Mouse (Mus musculus) limb, embryonic 12.5 days (tissue): ENCODE data around the gene Fbxw21. TPM values are rescaled to one million over a fixed set of nuclear protein-coding genes. Genes with fewer than 3 reads are reported as not detected.

Experiments used
- ATAC-seq: fragments of 200-750 bp; cut with Nextera tagmentation; 2 replicates; pipeline ENCODE4 v1.8.0; 2017; ENCODE audit warnings: low read depth, moderate TSS enrichment; ENCODE audit not compliant: insufficient number of reproducible peaks, insufficient read depth, low FRiP score, low TSS enrichment
- H3K27ac ChIP-seq: fragments of 300-500 bp; sonication (generic); 2 replicates; pipeline ENCODE4 v1.5.1; 2016; ENCODE audit warnings: mild to moderate bottlenecking, moderate library complexity
- H3K27me3 ChIP-seq: fragments of 300-500 bp; sonication (generic); 2 replicates; pipeline ENCODE4 v1.6.1; 2016; ENCODE audit warnings: mild to moderate bottlenecking, moderate library complexity
- H3K36me3 ChIP-seq: fragments of 300-500 bp; sonication (generic); 2 replicates; pipeline ENCODE4 v1.6.1; 2016; ENCODE audit warnings: mild to moderate bottlenecking, moderate library complexity
- H3K4me1 ChIP-seq: fragments of 300-500 bp; sonication (generic); replicated peaks from 2 replicates; pipeline ENCODE4 v1.6.1; 2016
- H3K4me2 ChIP-seq: fragments of 300-500 bp; sonication (generic); 2 replicates; pipeline ENCODE4 v1.6.1; 2016; ENCODE audit warnings: mild to moderate bottlenecking, moderate library complexity
- H3K4me3 ChIP-seq: fragments of 300-500 bp; sonication (generic); replicated peaks from 2 replicates; pipeline ENCODE4 v1.5.1; 2016; ENCODE audit warnings: mild to moderate bottlenecking
- H3K9ac ChIP-seq: fragments of 300-500 bp; sonication (generic); replicated peaks from 2 replicates; pipeline ENCODE4 v1.6.1; 2016; ENCODE audit warnings: mild to moderate bottlenecking, moderate library complexity
- H3K9me3 ChIP-seq: fragments of 300-500 bp; sonication (generic); 2 replicates; pipeline ENCODE4 v1.6.1; 2016; ENCODE audit warnings: mild to moderate bottlenecking, moderate library complexity
- WGBS: fragments of 180-500 bp; shearing (Covaris S2); methylation state at CpG from one replicate; pipeline ENCODE4 v1.1.7; 2016; 5-methylcytosine and 5-hydroxymethylcytosine counted together
- polyA plus RNA-seq: library from polyadenylated mRNA; unstranded; fragments of >200 nt; fragmentation: Nextera tagmentation; extraction: Ambion mirVana; gene quantifications from 2 replicates; pipeline ENCODE4 v1.2.1, GENCODE M21; 2016

Gene Fbxw21
- polyA plus RNA-seq, 1 experiment from 2014 or later = not detected

DNA sequence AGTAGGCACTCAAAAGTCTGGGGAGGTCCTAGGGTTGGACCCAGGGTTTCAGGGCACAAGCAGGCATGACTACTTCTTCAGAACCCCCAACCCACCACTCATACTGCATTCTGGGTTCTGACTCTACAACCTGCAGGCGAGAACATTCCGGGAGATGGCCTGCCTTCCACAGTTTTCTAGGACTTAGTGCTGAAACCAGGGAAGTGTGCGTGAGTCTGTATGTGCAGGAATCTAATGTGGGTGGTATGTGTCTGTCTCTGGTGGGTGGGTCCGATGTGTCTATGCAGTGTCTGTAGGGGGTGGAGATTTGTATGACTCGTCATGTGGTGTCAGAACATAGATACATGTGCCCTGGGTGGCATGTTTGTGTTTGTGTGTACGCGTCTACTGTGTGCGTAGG, 63.5 kb downstream of the Fbxw21 start:
- peak overlapping the region; percentile 93 for H3K4me2 ChIP-seq

DNA sequence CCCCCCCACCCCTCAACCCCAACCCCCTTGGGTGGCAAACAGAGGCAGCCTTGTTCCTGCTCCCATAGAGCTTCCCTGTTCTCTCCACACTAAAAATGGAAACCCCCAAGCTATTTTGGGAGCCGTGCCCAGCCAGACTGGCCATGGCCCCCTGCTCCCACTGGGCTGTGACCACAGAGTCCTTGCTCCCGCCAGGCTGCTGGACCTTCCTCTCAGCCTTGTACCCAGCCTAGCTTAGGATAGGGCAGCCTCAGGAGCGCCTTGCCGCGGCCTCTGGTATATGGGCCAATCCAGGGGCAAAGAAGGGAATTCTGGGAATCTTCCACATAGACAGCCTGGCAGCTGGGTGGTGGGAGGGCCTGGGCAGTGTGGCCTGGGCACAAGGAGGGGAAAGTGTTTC, 64.0 kb downstream of the Fbxw21 start:
- Histone ChIP-seq H3K36me3 (peaks cover 41% of the 10 kb centered on the region), H3K27ac (peak overlapping the region; percentile 100), H3K4me3 (peak overlapping the region; percentile 77), H3K9ac (peak overlapping the region; percentile 97), H3K9me3 (no peaks in the 10 kb centered on the region), H3K4me2 (peak overlapping the region; percentile 93), H3K27me3 (no peaks in the 10 kb centered on the region), H3K4me1 (peaks cover 50% of the 10 kb centered on the region)
- 69% methylated on average over 5 of the region's 5 CpGs for WGBS
- ATAC-seq = no peak

More for the DNA sequence above, 63.5 kb downstream of the Fbxw21 start:
- Histone ChIP-seq H3K27me3 (no peaks in the 10 kb centered on the region), H3K27ac (peak overlapping the region; percentile 100), H3K4me3 (peak overlapping the region; percentile 77), H3K36me3 (peaks cover 45% of the 10 kb centered on the region), H3K9me3 (no peaks in the 10 kb centered on the region), H3K9ac (no peak overlapping the region; the same call in 1 of the 2 replicates), H3K4me1 (peaks cover 50% of the 10 kb centered on the region)
- no peak for ATAC-seq
- 92% methylated on average over 8 of the region's 8 CpGs for WGBS

DNA sequence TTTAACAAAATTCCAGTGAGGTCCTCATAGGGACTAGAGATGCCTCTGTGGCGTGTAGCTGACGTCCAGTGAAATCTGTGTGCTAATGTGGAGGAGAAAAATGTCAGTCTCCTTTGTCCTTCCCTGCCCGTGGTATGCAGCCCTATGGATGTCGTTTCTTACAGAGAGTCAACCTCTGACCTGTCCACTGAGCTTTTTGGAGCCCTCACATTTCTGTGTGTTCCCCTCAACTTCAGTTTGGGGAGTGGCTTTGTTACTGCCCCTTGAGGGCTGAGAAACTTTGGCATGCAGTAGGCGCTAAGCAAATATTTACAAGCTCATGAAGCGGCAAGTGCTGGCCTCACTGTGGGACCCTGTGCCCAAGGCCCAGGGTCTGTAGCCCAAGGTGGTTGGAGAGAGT, 64.5 kb downstream of the Fbxw21 start:
- 30% methylated on average over 6 of the region's 6 CpGs for WGBS
- Histone ChIP-seq H3K4me3 (peak overlapping the region; percentile 77), H3K4me1 (peaks cover 50% of the 10 kb centered on the region)

DNA sequence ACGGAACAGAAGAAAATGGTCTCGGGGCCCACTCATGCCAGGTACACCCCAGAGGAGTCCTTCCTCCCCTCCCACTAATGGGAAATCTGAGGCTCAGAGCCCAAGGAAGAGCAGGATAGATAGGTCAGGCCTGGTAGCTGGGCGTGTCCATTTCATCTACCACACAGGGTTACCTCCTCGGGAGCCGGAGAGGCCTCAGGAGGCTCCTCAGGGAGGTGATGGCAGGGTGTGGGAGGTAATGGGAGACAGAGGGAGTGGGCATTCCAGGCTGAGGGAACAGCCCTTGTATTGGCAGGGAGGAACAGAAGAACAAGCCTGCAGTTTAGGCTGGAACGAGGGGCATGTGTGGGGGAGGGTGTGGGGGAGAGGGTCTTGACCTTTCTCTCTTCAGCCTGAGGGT, 65.0 kb downstream of the Fbxw21 start:
- H3K27me3 ChIP-seq = no peaks in the 10 kb centered on the region
- ATAC-seq = no peak
- H3K36me3 ChIP-seq = peaks cover 40% of the 10 kb centered on the region
- H3K4me3 ChIP-seq = peak overlapping the region; percentile 77
- H3K9ac ChIP-seq = peak overlapping the region; percentile 97
- peak overlapping the region; percentile 100 for H3K27ac ChIP-seq
- no peaks in the 10 kb centered on the region for H3K9me3 ChIP-seq
- 25% methylated on average over 6 of the region's 6 CpGs for WGBS
- H3K4me1 ChIP-seq = peaks cover 50% of the 10 kb centered on the region
- peak overlapping the region; percentile 93 for H3K4me2 ChIP-seq

More for the DNA sequence above, 64.5 kb downstream of the Fbxw21 start:
- peak overlapping the region; percentile 97 for H3K9ac ChIP-seq
- peak overlapping the region; percentile 100 for H3K27ac ChIP-seq
- H3K36me3 ChIP-seq = peaks cover 41% of the 10 kb centered on the region
- H3K9me3 ChIP-seq = no peaks in the 10 kb centered on the region
- no peak for ATAC-seq
- peak overlapping the region; percentile 93 for H3K4me2 ChIP-seq
- no peaks in the 10 kb centered on the region for H3K27me3 ChIP-seq

DNA sequence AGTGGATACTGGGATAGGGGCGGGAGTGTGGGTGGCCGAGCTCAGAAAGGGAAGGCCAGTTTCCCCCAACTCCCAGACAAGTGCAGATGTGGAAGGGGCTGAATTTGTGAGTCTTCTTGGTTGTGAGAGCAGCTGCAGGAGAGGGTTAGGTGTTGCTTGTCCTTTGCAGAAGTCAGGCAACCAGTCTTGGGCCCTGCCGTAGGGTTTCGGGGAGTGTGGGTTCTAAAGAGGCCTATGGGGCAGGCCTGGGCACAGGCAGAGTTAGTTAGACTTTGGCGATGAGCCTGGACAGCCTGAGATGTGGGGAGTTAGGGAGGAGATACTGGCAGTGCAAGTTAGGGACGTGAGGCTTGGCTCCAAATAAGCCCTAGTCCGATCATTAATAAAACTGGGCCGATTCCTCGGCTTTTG, 65.6 kb downstream of the Fbxw21 start:
- peak overlapping the region; percentile 77 for H3K4me3 ChIP-seq
- H3K27me3 ChIP-seq = no peaks in the 10 kb centered on the region
- no peaks in the 10 kb centered on the region for H3K9me3 ChIP-seq
- WGBS = 19% methylated on average over 9 of the region's 9 CpGs
- no peak for ATAC-seq
- H3K9ac ChIP-seq = peak overlapping the region; percentile 97
- peaks cover 50% of the 10 kb centered on the region for H3K4me1 ChIP-seq
- peak overlapping the region; percentile 93 for H3K4me2 ChIP-seq
- H3K36me3 ChIP-seq = peaks cover 41% of the 10 kb centered on the region
- peak overlapping the region; percentile 100 for H3K27ac ChIP-seq

DNA sequence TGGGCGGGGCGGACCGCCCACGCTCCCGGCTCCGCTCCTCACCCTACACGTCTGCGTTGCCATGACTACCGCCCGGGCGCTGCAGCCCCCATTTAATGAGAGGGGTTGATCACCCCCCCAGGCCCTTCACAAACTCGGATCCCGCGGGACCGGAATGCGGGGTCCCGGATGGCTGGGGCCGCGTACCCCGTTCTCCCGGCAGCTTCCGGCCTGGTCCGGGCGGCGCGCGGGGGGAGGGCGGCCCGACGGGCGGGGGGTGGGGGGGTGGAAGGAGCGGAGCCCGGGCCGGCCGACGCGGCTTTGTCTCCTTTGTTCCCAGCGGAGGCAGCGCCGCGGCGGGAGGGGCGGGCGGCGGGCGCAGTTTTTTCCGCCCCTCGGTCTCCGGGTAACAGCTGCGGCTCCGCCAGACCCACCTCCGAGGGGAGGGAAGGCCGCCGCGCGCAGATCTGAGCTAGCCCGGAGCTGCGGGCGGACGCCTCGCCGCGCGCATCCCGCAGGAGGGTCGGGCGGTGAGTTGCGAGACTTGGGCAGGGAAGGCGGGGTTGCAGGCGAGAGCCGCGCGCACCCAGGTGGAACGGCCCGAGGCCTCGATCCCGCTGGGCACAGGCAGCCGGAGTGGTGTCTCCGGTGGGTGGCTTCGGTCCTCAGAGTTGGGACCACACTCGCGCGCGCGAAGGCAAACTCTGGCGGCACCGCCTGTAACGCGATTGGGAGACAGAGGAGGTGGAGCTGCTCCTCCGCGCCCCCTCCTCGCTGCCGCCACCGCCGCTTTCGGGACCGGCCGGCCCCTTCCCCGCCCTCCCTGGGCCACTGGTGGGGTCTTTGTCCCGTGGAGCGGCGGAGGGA, 66.5 kb downstream of the Fbxw21 start, which contains the start of gene Plxnb1:
Gene Plxnb1, plus strand, starts transcription at position 253 of the 846 bp plus-strand sequence.
- Histone ChIP-seq H3K27me3 (no peaks in the 10 kb centered on the region), H3K4me1 (peaks cover 50% of the 10 kb centered on the region), H3K4me2 (peak within 1 kb of the TSS; percentile 93), H3K9me3 (no peaks in the 10 kb centered on the region), H3K36me3 (peaks cover 41% of the 10 kb centered on the region), H3K9ac (peak within 1 kb of the TSS; percentile 97), H3K4me3 (peak within 1 kb of the TSS; percentile 77), H3K27ac (peak within 1 kb of the TSS; percentile 100)
- ATAC-seq = peak; percentile 40
- WGBS = under 1% methylated on average over 84 of the region's 102 CpGs

DNA sequence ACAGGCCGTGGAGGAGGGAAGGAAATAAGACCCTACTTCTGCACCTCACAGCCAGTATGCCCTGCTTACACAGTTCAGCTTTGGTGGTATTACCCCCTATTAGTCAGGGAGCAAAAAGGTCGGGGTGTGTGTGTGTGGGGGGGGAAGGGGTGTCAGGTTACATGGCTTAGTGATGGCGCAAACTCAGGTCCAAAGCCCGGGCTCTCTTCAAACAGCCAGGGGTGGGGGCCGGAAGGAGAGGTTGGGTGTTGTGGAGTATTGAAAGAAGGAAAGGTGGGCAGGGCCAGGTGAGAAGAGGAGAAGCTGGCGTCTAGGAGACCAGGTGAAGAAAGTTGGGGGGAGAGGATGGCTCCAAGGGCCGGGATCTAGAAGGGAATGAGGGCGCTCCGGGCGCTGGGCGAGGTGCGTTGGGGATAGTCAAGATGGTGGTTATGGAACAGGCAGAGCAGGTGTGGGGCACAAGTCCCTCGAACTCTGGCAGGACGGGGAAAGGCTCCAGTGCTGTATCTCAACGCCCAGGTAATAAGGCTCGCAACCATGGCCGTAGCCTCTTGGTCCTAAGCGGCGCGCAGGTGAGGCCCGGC, 67.2 kb downstream of the Fbxw21 start:
- Histone ChIP-seq H3K9ac (peak overlapping the region; percentile 97), H3K27me3 (no peaks in the 10 kb centered on the region), H3K4me1 (peaks cover 48% of the 10 kb centered on the region), H3K36me3 (peaks cover 39% of the 10 kb centered on the region), H3K9me3 (no peaks in the 10 kb centered on the region), H3K4me2 (peak overlapping the region; percentile 93), H3K27ac (peak overlapping the region; percentile 100), H3K4me3 (peak overlapping the region; percentile 77)
- WGBS = 2% methylated on average over 21 of the region's 21 CpGs
- ATAC-seq = peak; percentile 49

DNA sequence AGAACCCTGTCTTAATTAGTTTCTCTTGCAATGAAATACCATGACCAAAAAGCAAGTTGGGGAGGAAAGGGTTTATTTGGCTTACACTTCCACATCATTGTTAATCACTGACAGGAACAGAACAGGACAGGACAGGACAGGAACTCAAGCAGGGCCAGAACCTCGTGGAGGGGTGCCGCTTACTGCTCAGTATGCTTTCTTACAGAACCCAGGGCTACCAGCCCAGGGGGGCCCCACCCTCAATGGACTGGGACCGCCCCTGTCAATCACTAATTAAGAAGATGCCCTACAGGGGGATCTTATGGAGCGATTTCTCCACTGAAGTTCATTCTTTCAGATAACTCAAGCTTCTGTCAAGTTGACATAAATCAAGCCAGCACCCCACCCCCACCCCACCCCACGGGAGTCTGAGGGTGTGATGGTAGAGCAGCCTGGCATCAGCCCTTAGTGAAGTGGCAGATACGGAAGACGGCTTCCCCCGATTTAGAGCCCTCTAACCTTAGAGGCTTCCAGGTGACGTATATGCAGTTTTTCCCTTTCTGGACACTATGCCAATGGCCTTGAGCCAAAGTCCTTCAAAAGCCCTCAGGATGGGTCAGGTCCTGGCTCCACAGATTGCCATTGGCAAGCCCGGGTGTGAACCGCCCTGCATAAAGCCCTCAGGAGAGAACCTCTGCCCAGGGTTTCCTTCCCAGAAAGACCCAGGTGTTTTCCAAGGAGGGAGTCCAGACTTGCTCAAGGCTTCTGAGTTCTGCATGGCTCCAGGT, 67.9 kb downstream of the Fbxw21 start:
- peak overlapping the region; percentile 77 for H3K4me3 ChIP-seq
- no peak for ATAC-seq

DNA sequence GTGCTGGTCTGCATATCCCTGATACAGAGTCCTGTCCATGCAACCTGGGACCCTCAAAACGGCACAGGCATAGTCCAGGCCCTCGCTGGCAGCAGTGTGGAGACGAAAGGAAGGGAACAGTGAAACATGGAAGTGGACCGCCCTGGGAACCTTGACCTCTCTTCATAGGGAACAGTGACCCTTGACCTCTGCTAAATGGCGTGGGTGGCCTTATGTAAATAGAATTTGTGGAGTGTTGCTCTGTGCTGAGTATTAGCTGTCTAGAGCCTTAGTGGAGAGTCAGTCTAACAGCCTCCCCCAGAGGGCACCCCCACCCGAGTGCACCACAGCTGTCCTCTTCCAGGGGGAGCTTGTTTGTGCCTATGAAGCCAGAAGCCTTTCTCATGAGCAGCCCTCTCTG, 69.0 kb downstream of the Fbxw21 start:
- no peak overlapping the region for H3K27ac ChIP-seq
- peaks cover 35% of the 10 kb centered on the region for H3K4me1 ChIP-seq
- 59% methylated on average over 6 of the region's 6 CpGs for WGBS

More for the DNA sequence above, 67.9 kb downstream of the Fbxw21 start:
- peaks cover 39% of the 10 kb centered on the region for H3K36me3 ChIP-seq
- 12% methylated on average over 11 of the region's 11 CpGs for WGBS
- no peaks in the 10 kb centered on the region for H3K9me3 ChIP-seq
- H3K4me2 ChIP-seq = peak overlapping the region; percentile 93
- peak overlapping the region; percentile 97 for H3K9ac ChIP-seq
- no peaks in the 10 kb centered on the region for H3K27me3 ChIP-seq
- H3K27ac ChIP-seq = peak overlapping the region; percentile 100
- H3K4me1 ChIP-seq = peaks cover 42% of the 10 kb centered on the region

DNA sequence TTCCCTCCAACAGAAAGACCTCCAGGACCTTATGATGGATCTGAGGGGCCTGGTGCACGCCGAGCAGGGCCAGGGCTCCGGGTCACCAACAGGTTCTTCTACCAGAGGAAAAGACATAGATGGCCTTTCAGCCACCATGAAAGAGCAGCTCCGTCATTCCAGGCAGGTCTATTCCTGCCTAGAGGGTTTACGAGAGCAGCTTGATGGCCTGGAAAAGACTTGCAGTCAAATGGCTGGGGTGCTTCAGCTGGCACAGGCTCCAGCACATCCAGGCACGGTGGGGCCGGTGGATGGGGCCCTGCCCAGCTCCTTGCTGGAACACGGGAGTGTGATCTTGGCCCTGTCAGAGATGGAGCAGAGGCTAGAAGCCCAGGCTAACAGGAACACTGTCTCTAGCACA, 70.0 kb downstream of the Fbxw21 start:
- no peak for ATAC-seq
- no peak overlapping the region for H3K4me2 ChIP-seq
- H3K9me3 ChIP-seq = no peaks in the 10 kb centered on the region
- H3K27me3 ChIP-seq = no peaks in the 10 kb centered on the region
- no peak overlapping the region for H3K4me3 ChIP-seq
- 81% methylated on average over 8 of the region's 8 CpGs for WGBS
- H3K4me1 ChIP-seq = peaks cover 28% of the 10 kb centered on the region
- H3K36me3 ChIP-seq = peaks cover 37% of the 10 kb centered on the region
- H3K9ac ChIP-seq = no peak overlapping the region
- H3K27ac ChIP-seq = no peak overlapping the region

More for the DNA sequence above, 69.0 kb downstream of the Fbxw21 start:
- ATAC-seq = no peak
- H3K4me2 ChIP-seq = no peak overlapping the region
- H3K9ac ChIP-seq = no peak overlapping the region
- H3K9me3 ChIP-seq = no peaks in the 10 kb centered on the region
- peaks cover 37% of the 10 kb centered on the region for H3K36me3 ChIP-seq
- no peak overlapping the region for H3K4me3 ChIP-seq
- no peaks in the 10 kb centered on the region for H3K27me3 ChIP-seq

DNA sequence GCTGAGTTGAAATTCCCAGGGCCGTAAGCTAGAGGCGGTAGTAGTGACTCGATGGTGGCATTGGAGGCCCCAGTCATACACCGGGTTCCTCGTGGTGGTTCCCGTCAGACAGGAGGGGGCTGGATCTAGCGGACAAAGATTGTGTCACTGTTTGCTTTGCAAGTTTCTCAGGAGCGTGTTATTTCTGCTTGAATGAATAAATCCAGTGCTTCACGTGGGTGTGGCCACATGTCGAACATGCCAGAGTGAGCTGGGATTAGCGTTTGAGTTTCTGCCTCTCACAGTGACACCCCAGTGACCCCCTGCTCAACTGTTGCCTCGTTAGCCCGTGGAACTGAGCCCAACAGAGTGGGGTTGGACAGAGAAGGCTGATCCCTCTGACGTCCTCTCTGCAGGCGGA, 71.4 kb downstream of the Fbxw21 start:
- H3K27me3 ChIP-seq = no peaks in the 10 kb centered on the region
- H3K9ac ChIP-seq = no peak overlapping the region
- no peak for ATAC-seq
- no peaks in the 10 kb centered on the region for H3K9me3 ChIP-seq
- peaks cover 37% of the 10 kb centered on the region for H3K36me3 ChIP-seq
- H3K27ac ChIP-seq = no peak overlapping the region
- H3K4me1 ChIP-seq = peaks cover 20% of the 10 kb centered on the region
- no peak overlapping the region for H3K4me2 ChIP-seq
- 82% methylated on average over 15 of the region's 15 CpGs for WGBS
- no peak overlapping the region for H3K4me3 ChIP-seq
